Mouse (Mus musculus) spleen, postnatal 10 days (tissue): ENCODE measurements around the gene Tiam1.
A peak's percentile ranks its signal among the peaks of the same experiment; 100 is the strongest.

Experiments used
- DNase-seq, 2 experiments: peaks; one replicate each; pipeline ENCODE4 v3.0.0; 2021 to 2022; ENCODE audit warnings: low spot score in 2 of 2

The Tiam1 gene

GRCm38 (mm10) chr16:89841894-89842293 is 301.7 kb downstream of the Tiam1 start:
- DNase-seq, result no peak

GRCm38 (mm10) chr16:89840361-89840760 is 303.2 kb downstream of the Tiam1 start:
- no peak for DNase-seq

GRCm38 (mm10) chr16:89839829-89840228 is 303.7 kb downstream of the Tiam1 start:
- no peak for DNase-seq

- DNase-seq, result no peak
These were observed 306.5 kb downstream of the Tiam1 start for GRCm38 (mm10) chr16:89837096-89837495.

- no peak for DNase-seq
These were observed 308.0 kb downstream of the Tiam1 start for GRCm38 (mm10) chr16:89835551-89835950.

- no peak for DNase-seq
These were observed 310.6 kb downstream of the Tiam1 start for GRCm38 (mm10) chr16:89833011-89833410.

GRCm38 (mm10) chr16:89831172-89831571 is 312.4 kb downstream of the Tiam1 start:
- DNase-seq, result peak in 1 of 2 experiments; percentile 37

- no peak for DNase-seq
These were observed 313.3 kb downstream of the Tiam1 start for GRCm38 (mm10) chr16:89830221-89830648.

- DNase-seq, result no peak
These were observed 316.0 kb downstream of the Tiam1 start for GRCm38 (mm10) chr16:89827496-89828125.

GRCm38 (mm10) chr16:89825875-89826274 is 317.7 kb downstream of the Tiam1 start:
- DNase-seq, result no peak

- no peak for DNase-seq
These were observed 320.7 kb downstream of the Tiam1 start for GRCm38 (mm10) chr16:89822882-89823281.

- no peak for DNase-seq
These were observed 324.9 kb downstream of the Tiam1 start for GRCm38 (mm10) chr16:89818661-89819060.

- DNase-seq, result no peak
These were observed 325.5 kb downstream of the Tiam1 start for GRCm38 (mm10) chr16:89817861-89818630.

GRCm38 (mm10) chr16:89817301-89817700 is 326.3 kb downstream of the Tiam1 start:
- DNase-seq, result no peak

GRCm38 (mm10) chr16:89816506-89817172 is 326.9 kb downstream of the Tiam1 start:
- no peak for DNase-seq

GRCm38 (mm10) chr16:89813536-89813935 is 330.0 kb downstream of the Tiam1 start:
- DNase-seq, result no peak

GRCm38 (mm10) chr16:89812891-89813290 is 330.7 kb downstream of the Tiam1 start:
- no peak for DNase-seq

- no peak for DNase-seq
These were observed 333.2 kb downstream of the Tiam1 start for GRCm38 (mm10) chr16:89810398-89810797.

- DNase-seq, result no peak
These were observed 335.4 kb downstream of the Tiam1 start for GRCm38 (mm10) chr16:89808168-89808567.

- no peak for DNase-seq
These were observed 337.6 kb downstream of the Tiam1 start for GRCm38 (mm10) chr16:89805946-89806345.

GRCm38 (mm10) chr16:89805210-89805609 is 338.4 kb downstream of the Tiam1 start:
- no peak for DNase-seq

- no peak for DNase-seq
These were observed 342.1 kb downstream of the Tiam1 start for GRCm38 (mm10) chr16:89801493-89801892.

- DNase-seq, result no peak
These were observed 343.8 kb downstream of the Tiam1 start for GRCm38 (mm10) chr16:89799772-89800171.
